Mouse (Mus musculus) cerebellum, adult 2 months (tissue): ENCODE results near the gene Klhl12.

Experiments
- CTCF ChIP-seq: fragments of 200-500 bp; IDR thresholded peaks from 2 replicates; pipeline ENCODE4 v1.5.1; 2011; ENCODE audit warnings: low read depth, mild to moderate bottlenecking, control low read depth, low read length, moderate library complexity, borderline replicate concordance; ENCODE audit not compliant: insufficient read depth
- POLR2A ChIP-seq: fragments of 200-500 bp; IDR thresholded peaks from 2 replicates; pipeline ENCODE4 v1.6.1; 2011; ENCODE audit warnings: low read length, control low read depth, borderline replicate concordance; ENCODE audit not compliant: insufficient read depth

- TF ChIP-seq CTCF, result peak; percentile 88
- no peak for TF ChIP-seq POLR2A
Measured at GRCm38 (mm10) chr1:134518677-134519076, 63.3 kb downstream of the Klhl12 start.
